In genomic region chrX:164233380-164233779, GRCm38 (mm10) we compare ENCODE assay signal across 21 mouse cellular contexts. TPM values are rescaled to one million over a fixed set of nuclear protein-coding genes. Genes with fewer than 3 reads are reported as not detected.
DNase-seq lines count a peak whose midpoint lies in the region; ATAC-seq and TF ChIP-seq lines count a peak whose summit lies in the region.
"Had no signal": no experiment of that assay in that cellular context is flagged by ENCODE, and none has a peak within 500 bp of the region (broad histone marks: within the 10 kb centered on the region; RNA-seq: fewer than 3 reads in every experiment).

No protein-coding gene starts in this region.

- no peak overlapping the region for H3K9ac ChIP-seq in kidney, embryonic 14.5 days (ENCODE audit: low read depth, low read length)
- no peak overlapping the region for H3K9ac ChIP-seq in forebrain, postnatal 0 days
- H3K9ac ChIP-seq: embryonic facial prominence, embryonic 13.5 days; liver, embryonic 13.5 days; midbrain, embryonic 15.5 days had no signal

- peak; percentile 8 for DNase-seq in kidney, adult 18-20 months
- peak; percentile 2 for DNase-seq in ZHBTc4 (ENCODE audit: low read depth, low spot score)
- DNase-seq in kidney, adult 8-10 months, result peak; percentile 27 to 36
- DNase-seq in lung, postnatal 10 days, result peak; percentile 21
- no peak for DNase-seq in adrenal gland, postnatal 25 days
- DNase-seq in forebrain, embryonic 10.5 days (ENCODE audit: extremely low spot score, low spot score), result no peak
- DNase-seq in forebrain, postnatal 0 days, result no peak
- DNase-seq: adrenal gland, postnatal 36 days; cerebellum, adult 8-10 months; gastrocnemius, postnatal 36 days; heart, postnatal 14 days; layer of hippocampus, postnatal 36 days; liver, embryonic 13.5 days; thymus, postnatal 4 days had no signal

- TF ChIP-seq CTCF in forebrain, postnatal 0 days (IDR thresholded peaks at IDR 0.05; ENCODE audit: low read depth), result no peak

- no peak for ATAC-seq in kidney, embryonic 14.5 days (ENCODE audit: low FRiP score, low TSS enrichment)
- ATAC-seq in forebrain, postnatal 0 days, result no peak
- ATAC-seq: activated CD4-positive, CD25-positive, alpha-beta regulatory T cell, adult 4 months; hindbrain, embryonic 16.5 days; midbrain, embryonic 15.5 days had no signal

- H3K4me3 ChIP-seq in kidney, embryonic 14.5 days (ENCODE audit: low read length), result no peak overlapping the region
- no peak overlapping the region for H3K4me3 ChIP-seq in forebrain, embryonic 10.5 days
- H3K4me3 ChIP-seq in forebrain, postnatal 0 days (ENCODE audit: low read depth, low read length), result no peak overlapping the region
- H3K4me3 ChIP-seq: embryonic facial prominence, embryonic 13.5 days; heart, embryonic 10.5 days; liver, embryonic 13.5 days; midbrain, embryonic 15.5 days had no signal

- H3K27ac ChIP-seq in kidney, embryonic 14.5 days (ENCODE audit: low read depth, low read length), result no peak overlapping the region
- no peak overlapping the region for H3K27ac ChIP-seq in forebrain, embryonic 10.5 days
- H3K27ac ChIP-seq in forebrain, postnatal 0 days (ENCODE audit: low read depth, low read length), result no peak overlapping the region
- H3K27ac ChIP-seq: embryonic facial prominence, embryonic 13.5 days; heart, embryonic 10.5 days; liver, embryonic 13.5 days; midbrain, embryonic 15.5 days had no signal

- no peak overlapping the region for H3K4me2 ChIP-seq in kidney, embryonic 14.5 days (replicated peaks; ENCODE audit: low read depth, low read length)
- no peak overlapping the region for H3K4me2 ChIP-seq in forebrain, postnatal 0 days (ENCODE audit: low read depth)
- H3K4me2 ChIP-seq: embryonic facial prominence, embryonic 13.5 days; liver, embryonic 13.5 days; midbrain, embryonic 15.5 days had no signal

- WGBS in kidney, embryonic 14.5 days, result 52% methylated on average over 8 of the region's 8 CpGs
- 75% methylated on average over 8 of the region's 8 CpGs for WGBS in forebrain, embryonic 10.5 days
- 51% methylated on average over 8 of the region's 8 CpGs for WGBS in forebrain, postnatal 0 days

- H3K36me3 ChIP-seq in kidney, embryonic 14.5 days (ENCODE audit: control insufficient read depth, insufficient read depth, low read length), result no peaks in the 10 kb centered on the region
- H3K36me3 ChIP-seq in forebrain, embryonic 10.5 days (replicated peaks), result no peaks in the 10 kb centered on the region
- H3K36me3 ChIP-seq in forebrain, postnatal 0 days (ENCODE audit: insufficient read depth), result no peaks in the 10 kb centered on the region
- H3K36me3 ChIP-seq: embryonic facial prominence, embryonic 13.5 days; liver, embryonic 13.5 days; midbrain, embryonic 15.5 days had no signal

- H3K27me3 ChIP-seq in kidney, embryonic 14.5 days (ENCODE audit: control insufficient read depth, insufficient read depth, low read length), result no peaks in the 10 kb centered on the region
- H3K27me3 ChIP-seq in forebrain, embryonic 10.5 days (ENCODE audit: poor library complexity, severe bottlenecking), result peaks cover 76% of the 10 kb centered on the region
- no peaks in the 10 kb centered on the region for H3K27me3 ChIP-seq in forebrain, postnatal 0 days (ENCODE audit: insufficient read depth, low read length)
- H3K27me3 ChIP-seq: liver, embryonic 13.5 days; midbrain, embryonic 15.5 days had no signal

- H3K4me1 ChIP-seq in kidney, embryonic 14.5 days (ENCODE audit: control insufficient read depth, insufficient read depth, low read length), result no peaks in the 10 kb centered on the region
- no peaks in the 10 kb centered on the region for H3K4me1 ChIP-seq in forebrain, embryonic 10.5 days
- no peaks in the 10 kb centered on the region for H3K4me1 ChIP-seq in forebrain, postnatal 0 days (ENCODE audit: insufficient read depth)
- H3K4me1 ChIP-seq: embryonic facial prominence, embryonic 13.5 days; heart, embryonic 10.5 days; liver, embryonic 13.5 days; midbrain, embryonic 15.5 days had no signal

- H3K9me3 ChIP-seq in kidney, embryonic 14.5 days (ENCODE audit: control insufficient read depth, low read length), result no peaks in the 10 kb centered on the region
- no peaks in the 10 kb centered on the region for H3K9me3 ChIP-seq in forebrain, embryonic 10.5 days
- no peaks in the 10 kb centered on the region for H3K9me3 ChIP-seq in forebrain, postnatal 0 days (ENCODE audit: low read length)
- H3K9me3 ChIP-seq: embryonic facial prominence, embryonic 13.5 days; heart, embryonic 10.5 days; liver, embryonic 13.5 days; midbrain, embryonic 15.5 days had no signal

RNA-seq across cellular contexts. Expression of gene Bmx, which starts 24.6 kb away (rescaled TPM):
- 0.57 and 0.62 TPM in 2 replicates for polyA plus RNA-seq in kidney, embryonic 14.5 days (2014; fragmentation: Nextera tagmentation; extraction: Ambion mirVana)
- total RNA-seq in adrenal gland, postnatal 25 days (2021), result 0.30 TPM in 1 of 2 replicates, not detected in the other
- polyA plus RNA-seq in forebrain, embryonic 10.5 days (2016; fragmentation: Nextera tagmentation; extraction: Ambion mirVana), result 0.10 TPM in 2 replicates
- total RNA-seq in forebrain, postnatal 0 days (2014; rRNA removed), result 0.38 and 1.2 TPM in 2 replicates
- 0.33 and 0.39 TPM in 2 replicates for polyA plus RNA-seq in forebrain, postnatal 0 days (2015; fragmentation: Nextera tagmentation; extraction: Ambion mirVana)
- polyA plus RNA-seq: activated CD4-positive, CD25-positive, alpha-beta regulatory T cell, adult 4 months had no signal

RNA-seq across cellular contexts. Expression of gene Pir, which starts 35.8 kb away (rescaled TPM):
- polyA plus RNA-seq in kidney, embryonic 14.5 days (2014; fragmentation: Nextera tagmentation; extraction: Ambion mirVana), result 10.8 and 11.3 TPM in 2 replicates
- total RNA-seq in adrenal gland, postnatal 25 days (2021), result 3.2 and 3.6 TPM in 2 replicates
- polyA plus RNA-seq in forebrain, embryonic 10.5 days (2016; fragmentation: Nextera tagmentation; extraction: Ambion mirVana), result 16.3 and 16.9 TPM in 2 replicates
- total RNA-seq in forebrain, postnatal 0 days (2014; rRNA removed), result 1.4 and 3.1 TPM in 2 replicates
- polyA plus RNA-seq in forebrain, postnatal 0 days (2015; fragmentation: Nextera tagmentation; extraction: Ambion mirVana), result 4.3 and 6.1 TPM in 2 replicates
- total RNA-seq: common myeloid progenitor, adult 5-6 weeks had no signal
- polyA plus RNA-seq: activated CD4-positive, CD25-positive, alpha-beta regulatory T cell, adult 4 months had no signal

Comparison
In these comparisons a context has a peak if more than half of its experiments do, and no peak if none do; other contexts are left out.
1. DNase-seq: peak in kidney, adult 18-20 months (single experiment), ZHBTc4 (single experiment), kidney, adult 8-10 months (2 of 2) and lung, postnatal 10 days (single experiment); none in adrenal gland, postnatal 25 days (single experiment), forebrain, embryonic 10.5 days (single experiment) and forebrain, postnatal 0 days (single experiment).